Mouse (Mus musculus) midbrain, embryonic 16.5 days (tissue): Measurements from ENCODE around the gene Dlgap5. TPM values are rescaled to one million over a fixed set of nuclear protein-coding genes. Genes with fewer than 3 reads are reported as not detected.
A peak's percentile ranks its signal among the peaks of the same experiment; 100 is the strongest.

Source experiments
- ATAC-seq: fragments of 200-750 bp; cut with Nextera tagmentation; 2 replicates; pipeline ENCODE4 v1.8.0; 2017; ENCODE audit warnings: moderate TSS enrichment
- H3K27ac ChIP-seq: fragments of 300-500 bp; sonication (generic); 2 replicates; pipeline ENCODE4 v1.5.1; 2014; ENCODE audit warnings: mild to moderate bottlenecking, low read length, mixed read lengths
- H3K27me3 ChIP-seq: fragments of 300-500 bp; sonication (generic); 2 replicates; pipeline ENCODE4 v1.6.1; 2014; ENCODE audit warnings: low read depth, low read length, mixed read lengths; ENCODE audit not compliant: control insufficient read depth, insufficient read depth
- H3K36me3 ChIP-seq: fragments of 300-500 bp; sonication (generic); 2 replicates; pipeline ENCODE4 v1.6.1; 2014; ENCODE audit warnings: mild to moderate bottlenecking, low read length, moderate library complexity, mixed read lengths; ENCODE audit not compliant: control insufficient read depth, insufficient read depth
- H3K4me1 ChIP-seq: fragments of 300-500 bp; sonication (generic); 2 replicates; pipeline ENCODE4 v1.6.1; 2014; ENCODE audit warnings: mild to moderate bottlenecking, low read length, mixed read lengths; ENCODE audit not compliant: control insufficient read depth, insufficient read depth
- H3K4me2 ChIP-seq: fragments of 300-500 bp; sonication (generic); 2 replicates; pipeline ENCODE4 v1.6.1; 2014; ENCODE audit warnings: mild to moderate bottlenecking, low read length, mixed read lengths
- H3K4me3 ChIP-seq: fragments of 300-500 bp; sonication (generic); 2 replicates; pipeline ENCODE4 v1.5.1; 2014; ENCODE audit warnings: low read depth, mild to moderate bottlenecking, low read length, moderate library complexity, mixed read lengths
- H3K9ac ChIP-seq: fragments of 300-500 bp; sonication (generic); 2 replicates; pipeline ENCODE4 v1.6.1; 2014; ENCODE audit warnings: low read depth, low read length, mixed read lengths
- H3K9me3 ChIP-seq: fragments of 300-500 bp; sonication (generic); replicated peaks from 2 replicates; pipeline ENCODE4 v1.6.1; 2014; ENCODE audit warnings: mild to moderate bottlenecking, low read length, mixed read lengths; ENCODE audit not compliant: control insufficient read depth, poor library complexity, severe bottlenecking
- whole genome bisulfite sequencing: fragments of 180-500 bp; shearing (Covaris S2); extraction: QIAGEN DNeasy Blood & Tissue Kit; methylation state at CpG from one replicate; pipeline ENCODE4 v1.1.7; 2014; 5-methylcytosine and 5-hydroxymethylcytosine counted together
- polyA plus RNA-seq: library from polyadenylated mRNA; unstranded; fragments of >200 nt; fragmentation: Nextera tagmentation; extraction: Ambion mirVana; gene quantifications from 2 replicates; pipeline ENCODE4 v1.2.1, GENCODE M21; 2015

The Dlgap5 gene
- polyA plus RNA-seq, 1 experiment from 2014 or later: 3.8 TPM

DNA sequence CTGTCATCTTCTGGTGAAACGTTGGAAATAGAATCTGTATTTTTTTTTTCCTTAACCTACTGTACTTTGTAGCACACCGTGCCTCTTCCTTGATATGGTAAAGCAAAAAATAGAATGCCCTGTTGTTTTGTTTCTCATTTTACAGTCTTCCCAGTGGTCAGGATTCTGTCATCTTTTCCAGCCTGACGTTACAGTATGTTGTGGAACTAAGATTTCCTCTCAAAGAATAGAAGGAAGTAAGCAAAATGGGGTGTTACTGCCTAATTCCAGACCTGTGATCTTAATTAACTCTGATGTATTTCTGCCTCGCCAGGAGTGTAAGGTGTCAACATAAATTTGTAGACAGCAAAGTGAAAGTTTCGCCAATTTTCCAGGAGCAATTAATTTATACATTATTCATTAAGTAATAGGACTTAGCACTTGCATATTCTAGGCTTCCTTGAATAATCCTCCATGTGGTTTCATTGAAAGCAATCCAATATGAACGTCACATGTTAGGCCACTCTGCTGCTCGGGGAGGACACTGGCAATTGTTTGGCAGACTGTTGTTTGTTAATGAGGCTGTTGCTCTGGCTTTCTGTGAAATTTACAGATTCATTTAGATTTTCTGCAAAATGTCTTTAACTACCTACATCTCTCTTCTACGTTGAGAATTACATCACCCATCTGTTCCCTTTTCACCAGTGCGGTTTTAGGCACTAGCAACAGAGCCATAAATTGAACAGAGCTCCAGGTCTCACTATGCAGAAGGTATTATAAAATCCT lies 27.3 kb upstream of the Dlgap5 start:
- no peaks in the 10 kb centered on the region for H3K27me3 ChIP-seq

DNA sequence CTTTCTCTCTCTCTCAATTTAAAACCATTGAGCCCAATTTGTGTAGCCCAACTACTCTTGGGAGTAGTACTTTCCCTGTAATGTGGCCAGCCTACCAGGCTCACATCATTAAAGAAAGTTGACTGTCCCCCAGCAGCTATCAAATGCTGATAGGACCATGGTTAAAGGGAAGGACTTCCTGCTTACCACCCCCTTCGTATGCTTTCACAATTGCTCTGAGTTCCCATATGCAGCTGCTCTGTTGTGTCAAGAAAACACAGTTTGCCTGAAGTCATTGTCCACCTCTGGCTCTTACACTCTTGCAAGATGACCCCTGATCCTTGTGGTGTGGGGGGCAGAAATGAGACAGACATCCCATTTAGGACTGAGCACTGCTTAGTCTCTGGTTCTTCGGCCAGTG lies 26.7 kb upstream of the Dlgap5 start:
- WGBS: 77% methylated on average over 2 of the region's 2 CpGs
- H3K9me3 ChIP-seq: peaks cover 3% of the 10 kb centered on the region

More for the DNA sequence above, 27.3 kb upstream of the Dlgap5 start:
- 65% methylated on average over 9 of the region's 9 CpGs for WGBS
- H3K36me3 ChIP-seq: no peaks in the 10 kb centered on the region
- no peak overlapping the region for H3K4me2 ChIP-seq
- no peak overlapping the region for H3K9ac ChIP-seq
- H3K4me3 ChIP-seq: no peak overlapping the region
- no peak overlapping the region for H3K27ac ChIP-seq
- no peak for ATAC-seq
- H3K9me3 ChIP-seq: no peaks in the 10 kb centered on the region; the same call in 1 of the 2 replicates
- no peaks in the 10 kb centered on the region for H3K4me1 ChIP-seq

DNA sequence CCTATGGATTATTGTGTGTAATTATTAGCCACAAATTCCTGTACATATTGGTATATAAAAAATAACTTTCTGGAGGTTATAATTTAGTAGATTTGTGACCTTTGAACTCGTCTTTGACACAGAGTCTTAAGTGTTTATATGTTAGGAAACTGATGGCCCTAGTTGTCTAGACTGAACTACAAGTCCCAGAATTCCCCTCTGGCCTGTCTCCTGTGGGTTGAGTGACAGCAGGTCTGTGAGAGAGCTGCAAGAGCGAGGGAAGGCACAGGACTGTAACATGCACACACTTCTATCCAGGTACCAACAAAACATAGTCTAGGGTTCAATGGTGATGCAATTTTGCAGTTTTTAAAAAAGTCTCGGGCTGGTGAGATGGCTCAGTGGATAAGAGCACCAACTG lies 20.7 kb upstream of the Dlgap5 start:
- H3K36me3 ChIP-seq: no peaks in the 10 kb centered on the region

More for the DNA sequence above, 26.7 kb upstream of the Dlgap5 start:
- Histone ChIP-seq H3K27ac (no peak overlapping the region), H3K4me2 (no peak overlapping the region), H3K36me3 (no peaks in the 10 kb centered on the region), H3K27me3 (no peaks in the 10 kb centered on the region), H3K4me3 (no peak overlapping the region), H3K9ac (no peak overlapping the region), H3K4me1 (no peaks in the 10 kb centered on the region)
- ATAC-seq: no peak

DNA sequence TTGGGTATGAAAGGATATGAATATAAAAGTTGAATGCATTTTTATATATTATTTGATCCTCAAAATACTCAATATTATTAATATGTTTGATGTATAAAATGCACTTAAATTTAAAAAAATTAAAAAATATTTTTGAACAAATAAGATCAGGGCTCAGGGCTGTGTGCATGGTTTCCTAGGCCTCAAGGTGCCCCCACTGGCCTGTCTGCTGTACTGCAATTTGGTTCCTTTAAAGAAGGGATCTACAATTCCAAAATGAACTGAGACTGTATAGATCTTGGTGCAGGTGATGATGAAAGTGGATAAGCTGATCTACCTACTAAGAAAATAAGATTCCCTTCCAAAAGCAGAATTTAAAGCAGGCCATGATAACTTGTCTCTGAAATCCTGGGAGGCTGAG lies 14.8 kb upstream of the Dlgap5 start:
- Histone ChIP-seq H3K36me3 (no peaks in the 10 kb centered on the region), H3K9ac (no peak overlapping the region), H3K27me3 (no peaks in the 10 kb centered on the region), H3K27ac (no peak overlapping the region), H3K9me3 (no peaks in the 10 kb centered on the region), H3K4me2 (no peak overlapping the region), H3K4me3 (no peak overlapping the region), H3K4me1 (no peaks in the 10 kb centered on the region)
- no peak for ATAC-seq

More for the DNA sequence above, 20.7 kb upstream of the Dlgap5 start:
- Histone ChIP-seq H3K4me3 (no peak overlapping the region), H3K9me3 (peaks cover 3% of the 10 kb centered on the region), H3K9ac (no peak overlapping the region), H3K4me2 (no peak overlapping the region), H3K4me1 (no peaks in the 10 kb centered on the region), H3K27me3 (no peaks in the 10 kb centered on the region), H3K27ac (no peak overlapping the region)
- 64% methylated on average over 3 of the region's 3 CpGs for WGBS
- ATAC-seq: no peak

- Histone ChIP-seq H3K27ac (no peak overlapping the region), H3K36me3 (no peaks in the 10 kb centered on the region), H3K9me3 (no peaks in the 10 kb centered on the region), H3K4me1 (peaks cover 7% of the 10 kb centered on the region), H3K4me2 (no peak overlapping the region), H3K27me3 (no peaks in the 10 kb centered on the region), H3K4me3 (no peak overlapping the region), H3K9ac (no peak overlapping the region)
- no peak for ATAC-seq
- 68% methylated on average over 4 of the region's 4 CpGs for WGBS
These were observed 4.3 kb upstream of the Dlgap5 start for GRCm38 (mm10) chr14:47422466-47422865.

GRCm38 (mm10) chr14:47421606-47422005 lies 3.4 kb upstream of the Dlgap5 start:
- H3K9ac ChIP-seq: no peak overlapping the region
- H3K4me2 ChIP-seq: no peak overlapping the region
- H3K9me3 ChIP-seq: no peaks in the 10 kb centered on the region
- ATAC-seq: no peak
- H3K4me1 ChIP-seq: peaks cover 7% of the 10 kb centered on the region
- no peaks in the 10 kb centered on the region for H3K27me3 ChIP-seq
- H3K36me3 ChIP-seq: no peaks in the 10 kb centered on the region
- H3K27ac ChIP-seq: no peak overlapping the region
- H3K4me3 ChIP-seq: no peak overlapping the region
- WGBS: 47% methylated on average over 2 of the region's 2 CpGs

GRCm38 (mm10) chr14:47419723-47420276 lies 1.6 kb upstream of the Dlgap5 start:
- Histone ChIP-seq H3K27ac (no peak overlapping the region), H3K9ac (no peak overlapping the region), H3K9me3 (no peaks in the 10 kb centered on the region), H3K27me3 (no peaks in the 10 kb centered on the region), H3K4me3 (no peak overlapping the region), H3K4me2 (no peak overlapping the region), H3K4me1 (peaks cover 7% of the 10 kb centered on the region), H3K36me3 (no peaks in the 10 kb centered on the region)
- 91% methylated on average over 24 of the region's 24 CpGs for WGBS
- ATAC-seq: no peak

DNA sequence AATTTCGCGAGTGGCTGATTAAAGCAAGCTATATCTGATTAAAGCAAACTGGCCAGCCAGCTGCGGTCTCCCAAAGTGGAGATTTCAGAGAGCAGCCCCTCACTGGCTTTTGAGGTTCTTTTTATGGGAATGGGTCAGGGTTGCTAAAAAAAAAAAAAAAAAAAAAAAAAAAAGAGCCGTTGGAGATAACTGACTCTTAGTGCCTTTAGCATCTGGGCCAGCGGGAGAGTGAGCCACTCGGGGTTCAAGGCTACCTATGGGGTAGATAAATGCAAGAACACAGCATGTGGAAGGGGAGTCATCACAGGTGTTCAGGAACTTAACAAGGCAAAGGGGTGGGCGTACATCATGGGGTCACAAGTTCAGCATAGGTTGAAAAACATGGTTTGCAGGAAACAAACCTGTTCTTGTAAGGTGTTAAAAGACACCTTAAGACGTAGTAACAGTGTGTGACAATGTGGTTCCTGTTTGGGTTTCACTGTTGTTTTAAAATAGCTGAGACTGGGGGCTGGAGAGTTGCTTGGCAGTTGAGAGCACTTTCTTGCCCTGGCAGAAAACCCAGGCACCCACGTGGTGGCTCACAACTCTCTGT lies 923 bp upstream of the Dlgap5 start:
- H3K9ac ChIP-seq: no peak overlapping the region
- H3K4me1 ChIP-seq: peaks cover 7% of the 10 kb centered on the region
- ATAC-seq: no peak
- H3K9me3 ChIP-seq: no peaks in the 10 kb centered on the region
- no peak overlapping the region for H3K27ac ChIP-seq
- H3K4me2 ChIP-seq: no peak overlapping the region
- H3K4me3 ChIP-seq: no peak overlapping the region
- H3K36me3 ChIP-seq: no peaks in the 10 kb centered on the region
- H3K27me3 ChIP-seq: no peaks in the 10 kb centered on the region
- WGBS: 84% methylated on average over 9 of the region's 9 CpGs

DNA sequence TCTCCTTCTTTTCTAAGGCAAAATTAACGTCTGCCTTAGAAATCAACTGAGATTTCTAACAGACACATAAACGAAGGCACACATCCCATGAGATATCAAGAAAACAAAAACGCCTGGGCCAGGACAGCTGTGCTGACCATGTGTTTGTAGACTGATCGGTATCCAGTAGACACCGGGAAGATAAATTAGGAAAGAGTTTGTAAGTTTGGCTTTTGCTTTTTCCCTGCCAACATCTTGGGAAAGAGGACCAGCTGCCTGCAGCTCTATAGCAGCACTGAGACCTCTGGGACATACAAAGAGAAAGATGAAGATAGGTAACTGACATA lies 422 bp upstream of the Dlgap5 start:
- H3K4me3 ChIP-seq: peak overlapping the region; percentile 36
- no peak overlapping the region for H3K27ac ChIP-seq
- no peaks in the 10 kb centered on the region for H3K36me3 ChIP-seq
- H3K27me3 ChIP-seq: no peaks in the 10 kb centered on the region
- no peaks in the 10 kb centered on the region for H3K9me3 ChIP-seq
- H3K9ac ChIP-seq: no peak overlapping the region; the same call in 1 of the 2 replicates
- ATAC-seq: no peak
- peak overlapping the region; percentile 67 for H3K4me2 ChIP-seq
- H3K4me1 ChIP-seq: peaks cover 7% of the 10 kb centered on the region
- 48% methylated on average over 5 of the region's 5 CpGs for WGBS
